Mouse (Mus musculus) frontal cortex, adult (tissue): ENCODE results near the gene Cemip.
"Not testable (repeated sequence)": the region's sequence is repeated elsewhere in the genome, so short reads cannot be mapped to it uniquely, and the experiment has no call there.

ENCODE experiments used
- ATAC-seq: cut with Nextera tagmentation; 2 replicates; pipeline ENCODE4 v1.9.2; 2017; ENCODE audit warnings: mild to moderate bottlenecking, moderate library complexity, mixed read lengths; ENCODE audit not compliant: low TSS enrichment

Gene Cemip

GRCm38 (mm10) chr7:83894348-83894747, 192.0 kb downstream of the Cemip start:
- no peak for ATAC-seq

- no peak for ATAC-seq
These were observed 194.0 kb downstream of the Cemip start for GRCm38 (mm10) chr7:83892333-83892669.

GRCm38 (mm10) chr7:83891433-83892332, 194.6 kb downstream of the Cemip start:
- ATAC-seq, result peak; percentile 95

- ATAC-seq, result not testable (repeated sequence)
These were observed 196.4 kb downstream of the Cemip start for GRCm38 (mm10) chr7:83889946-83890345.

- no peak for ATAC-seq
These were observed 196.9 kb downstream of the Cemip start for GRCm38 (mm10) chr7:83889383-83889782.

GRCm38 (mm10) chr7:83886366-83887129, 199.8 kb downstream of the Cemip start:
- ATAC-seq, result no peak

GRCm38 (mm10) chr7:83885835-83886234, 200.5 kb downstream of the Cemip start:
- no peak for ATAC-seq

- ATAC-seq, result no peak
These were observed 201.3 kb downstream of the Cemip start for GRCm38 (mm10) chr7:83884921-83885532.

GRCm38 (mm10) chr7:83884021-83884658, 202.2 kb downstream of the Cemip start, which contains the start of the genes Tlnrd1 and Mesd:
Gene Tlnrd1, minus strand, starts transcription at chr7:83884305.
Gene Mesd, plus strand, starts transcription at chr7:83884466.
- ATAC-seq, result peak; percentile 82

- peak; percentile 40 for ATAC-seq
These were observed 202.9 kb downstream of the Cemip start for GRCm38 (mm10) chr7:83883276-83884020.
